Mouse (Mus musculus) spleen, adult 12 weeks (tissue): ENCODE results near the gene Adgrb3.
"Not testable (repeated sequence)": the region's sequence is repeated elsewhere in the genome, so short reads cannot be mapped to it uniquely, and the experiment has no call there.

Experiments used
- DNase-seq: peaks from one replicate; pipeline ENCODE4 v3.0.0; 2022; ENCODE audit warnings: low spot score

Gene Adgrb3

DNA sequence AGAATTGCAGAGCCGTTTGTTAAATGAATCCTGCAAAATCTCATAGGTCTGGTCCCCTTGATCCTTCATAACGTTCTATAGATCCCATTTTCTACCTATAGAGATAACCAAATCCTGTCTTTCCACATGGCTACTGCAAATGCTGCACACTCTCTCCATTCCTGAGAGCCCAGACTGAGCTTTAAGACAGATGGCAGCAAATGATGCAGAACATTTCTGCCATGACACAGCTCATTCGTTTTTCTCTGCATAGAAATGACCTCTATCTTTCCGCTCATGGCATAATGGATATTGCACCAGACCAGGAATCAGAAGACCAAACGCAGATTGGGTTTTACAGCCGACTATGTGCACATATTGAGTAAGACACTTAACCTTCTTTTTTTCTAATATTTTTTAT, 84.8 kb downstream of the Adgrb3 start:
- DNase-seq, result no peak

DNA sequence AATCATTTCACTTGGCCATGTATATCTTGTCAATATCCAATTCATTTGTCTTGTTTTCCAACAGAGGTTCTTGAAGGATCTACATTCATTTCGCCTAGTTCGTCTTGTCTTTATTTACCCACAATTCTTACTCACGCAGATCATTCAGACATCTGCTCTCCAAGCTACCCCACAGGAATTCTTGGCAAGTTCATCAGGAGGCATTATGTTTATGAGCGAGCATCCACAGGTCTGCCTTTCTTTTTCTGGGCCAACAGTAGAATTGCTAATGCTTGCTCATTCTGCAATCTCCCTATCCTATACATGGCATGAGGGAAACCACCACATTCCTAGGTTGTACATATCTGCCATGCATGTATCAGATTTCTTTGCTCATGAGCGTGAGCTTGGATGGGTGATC, 99.7 kb downstream of the Adgrb3 start:
- DNase-seq, result no peak

DNA sequence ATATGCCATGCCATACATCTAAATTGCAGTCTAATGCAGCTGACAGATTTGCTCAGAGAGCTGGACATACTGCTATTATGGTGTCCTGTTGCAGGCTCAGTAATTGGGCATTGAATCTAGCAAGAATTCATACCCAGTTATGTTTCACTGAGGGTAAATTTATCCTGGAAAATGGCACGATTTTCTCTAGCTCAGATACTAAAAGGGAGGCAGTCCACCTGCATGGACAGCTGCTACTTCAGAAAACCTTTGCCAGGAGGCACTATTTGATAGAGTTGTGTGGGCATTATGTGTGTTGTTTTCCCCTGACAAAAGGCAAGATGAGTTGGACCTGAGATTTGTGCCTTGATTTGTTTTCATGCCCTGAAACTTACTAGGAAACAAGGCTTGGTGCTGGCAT, 118.0 kb downstream of the Adgrb3 start:
- no peak for DNase-seq

DNA sequence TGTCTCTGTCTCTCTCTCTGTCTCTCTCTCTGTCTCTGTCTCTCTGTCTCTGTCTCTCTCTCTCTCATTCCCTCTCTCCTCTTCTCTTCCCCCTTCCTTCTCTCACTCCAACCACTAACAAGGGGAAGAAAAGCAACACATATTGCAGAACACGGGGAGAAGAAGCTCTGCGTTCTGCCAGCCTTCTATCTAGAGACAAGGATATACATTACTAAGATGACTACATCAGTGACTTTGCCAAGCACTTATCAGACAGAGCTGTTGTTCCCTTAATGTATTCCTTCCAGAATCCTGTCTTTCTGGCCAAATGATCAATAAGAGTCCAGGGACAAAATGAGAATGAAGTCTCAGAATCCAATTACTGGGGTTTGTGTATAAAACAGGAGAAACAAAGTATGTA, 123.2 kb downstream of the Adgrb3 start:
- no peak for DNase-seq

DNA sequence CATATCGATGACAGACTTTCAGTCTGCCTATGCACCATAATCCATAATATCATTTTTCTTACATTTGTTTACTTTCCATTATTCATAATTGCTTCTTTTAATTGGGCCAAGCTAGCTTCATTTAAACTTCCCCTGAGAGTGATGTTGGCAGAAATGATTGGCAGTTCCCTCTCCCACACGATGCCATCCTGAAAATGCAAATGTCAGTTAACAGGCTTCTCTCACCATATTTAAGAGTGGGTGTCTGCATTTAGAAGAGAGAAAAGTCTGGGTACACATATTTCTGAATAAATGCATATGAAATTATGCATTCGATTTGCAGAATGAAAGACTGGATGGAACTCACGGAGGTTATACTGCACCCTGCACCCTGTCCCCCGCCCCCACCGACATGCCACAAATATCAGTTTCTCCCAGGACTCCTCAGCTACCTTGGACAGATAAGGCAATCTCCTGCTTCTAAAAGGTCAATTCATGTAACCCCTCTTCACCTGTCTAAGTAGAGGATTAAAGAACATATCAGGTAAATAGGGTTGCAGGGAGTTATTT, 130.7 kb downstream of the Adgrb3 start:
- DNase-seq, result no peak

DNA sequence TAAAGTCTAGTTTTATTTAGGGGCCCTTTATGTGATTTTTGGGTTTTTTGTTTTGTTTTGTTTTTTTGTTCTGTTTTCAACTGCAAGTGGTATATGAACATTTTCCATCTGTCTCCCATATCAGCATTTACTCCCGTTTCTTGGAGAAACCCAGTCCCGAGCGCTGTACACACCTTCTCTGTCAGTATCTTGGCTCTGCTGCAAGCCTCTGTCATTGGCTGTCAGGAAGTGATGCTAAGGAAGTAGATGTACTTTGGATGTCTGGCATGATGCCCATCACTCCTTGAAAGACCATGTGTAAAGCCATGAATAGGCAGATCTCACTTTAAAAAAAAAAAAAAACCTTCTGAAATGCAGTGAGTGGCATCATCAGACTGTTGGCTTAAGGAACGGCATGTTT, 132.3 kb downstream of the Adgrb3 start:
- no peak for DNase-seq

DNA sequence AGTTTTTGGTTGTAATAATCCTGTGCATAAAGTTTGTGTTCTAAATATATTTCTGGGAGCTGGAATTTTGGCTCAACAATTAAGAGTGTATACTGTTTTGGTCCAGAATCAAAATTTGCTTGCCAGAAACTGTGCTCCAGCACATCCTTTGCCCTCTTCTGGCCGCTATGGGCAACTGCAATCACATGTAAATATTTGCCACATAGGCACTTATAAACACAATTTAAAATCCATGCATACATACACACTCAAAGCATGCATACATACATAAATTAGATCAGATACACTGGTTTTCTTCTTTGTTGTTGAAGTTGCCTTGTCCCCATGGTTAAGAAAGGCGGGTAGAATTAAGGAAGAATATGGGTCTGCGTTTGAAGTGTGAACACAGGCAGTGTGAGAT, 132.7 kb downstream of the Adgrb3 start:
- no peak for DNase-seq

DNA sequence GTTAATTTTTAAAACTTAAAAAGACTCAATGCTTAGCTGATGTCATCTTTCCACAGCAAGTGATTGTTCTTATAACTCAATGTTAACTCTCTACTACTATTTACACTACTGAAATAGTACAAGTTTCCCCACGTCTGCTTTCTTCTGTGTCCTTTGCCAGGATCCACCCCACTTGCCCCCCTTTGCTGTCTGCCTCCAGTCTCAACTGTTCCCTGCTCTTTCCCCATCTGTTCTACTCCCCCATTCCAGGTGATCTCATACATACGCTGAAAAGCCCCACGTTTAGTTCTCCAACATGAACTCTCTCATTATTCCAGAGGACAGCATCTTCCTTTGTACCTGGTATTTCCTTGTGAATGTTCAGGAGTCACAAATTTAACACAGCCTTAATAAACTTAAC, 147.4 kb downstream of the Adgrb3 start:
- no peak for DNase-seq

DNA sequence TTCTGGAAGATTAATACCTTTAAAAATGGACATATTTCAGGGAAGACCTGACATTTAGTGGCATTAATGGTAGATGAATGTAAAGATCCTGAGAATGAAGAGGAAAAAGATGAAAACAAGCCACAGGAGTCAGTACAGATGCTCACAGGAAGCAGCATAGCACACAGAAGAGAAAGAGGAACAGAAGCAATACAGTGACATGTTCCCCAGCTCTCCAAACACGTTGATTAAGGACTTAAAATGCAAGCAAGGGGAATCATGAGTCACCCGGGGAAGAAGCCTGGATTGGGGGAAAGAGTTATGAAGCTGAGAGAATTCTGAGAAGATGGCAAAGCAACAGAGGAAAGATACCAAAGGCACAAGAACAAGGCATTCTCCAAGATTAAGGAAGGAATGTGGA, 149.9 kb downstream of the Adgrb3 start:
- DNase-seq, result no peak

DNA sequence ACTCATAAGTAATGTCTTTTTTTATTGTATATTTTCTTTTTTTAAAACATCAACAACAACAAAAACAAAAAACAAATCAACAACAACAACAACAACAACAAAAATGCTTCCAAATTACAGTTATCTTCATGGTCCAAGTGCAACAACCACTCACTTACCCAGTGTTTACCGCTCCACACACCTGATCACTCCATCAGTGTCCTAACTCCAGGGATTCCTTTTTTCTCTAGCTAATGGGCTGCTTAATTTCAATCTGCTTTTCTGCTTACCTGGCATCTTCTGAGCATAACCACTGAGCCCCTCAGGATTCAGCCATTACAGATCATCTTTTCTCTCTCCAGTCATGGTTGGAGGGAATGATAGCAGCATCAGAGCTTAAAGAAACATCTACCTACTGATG, 176.8 kb downstream of the Adgrb3 start:
- DNase-seq, result no peak

DNA sequence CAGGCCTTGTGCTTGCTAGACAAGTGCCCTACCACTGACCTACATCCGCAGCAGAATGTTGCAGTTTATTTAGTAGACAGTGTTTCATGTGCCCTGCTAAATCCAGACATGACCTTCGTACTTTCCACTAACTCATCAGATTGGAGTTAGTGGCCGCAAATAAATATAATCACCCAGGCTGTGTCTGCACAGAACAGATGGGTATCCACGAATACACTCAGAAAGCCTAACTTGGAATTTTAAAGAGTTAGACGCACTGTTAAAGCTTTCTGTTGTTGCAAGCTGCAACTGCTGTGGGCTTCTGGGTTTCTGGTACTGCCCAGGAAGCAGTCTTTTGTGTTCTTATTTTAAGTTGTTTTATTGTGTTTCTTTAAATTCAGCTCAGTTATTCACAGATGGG, 185.3 kb downstream of the Adgrb3 start:
- no peak for DNase-seq

DNA sequence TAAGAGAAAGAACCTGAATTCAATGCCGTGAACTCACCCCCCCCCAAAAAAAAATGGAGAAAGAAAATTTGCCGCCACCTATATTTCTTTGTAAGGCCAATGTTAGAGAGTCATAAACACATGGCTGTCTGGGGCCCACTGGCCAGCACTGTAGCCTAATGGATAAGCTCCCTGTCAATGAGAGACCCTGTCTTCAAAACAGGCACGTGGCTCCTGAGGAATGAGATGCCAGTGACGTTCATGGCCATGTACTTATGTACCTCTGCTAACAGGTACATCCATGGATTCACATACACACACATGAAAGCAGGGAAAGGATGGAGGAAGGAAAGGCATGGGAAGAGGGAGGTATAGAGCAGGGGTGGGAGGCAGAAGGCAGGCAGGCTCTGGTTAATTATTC, 208.0 kb downstream of the Adgrb3 start:
- no peak for DNase-seq

DNA sequence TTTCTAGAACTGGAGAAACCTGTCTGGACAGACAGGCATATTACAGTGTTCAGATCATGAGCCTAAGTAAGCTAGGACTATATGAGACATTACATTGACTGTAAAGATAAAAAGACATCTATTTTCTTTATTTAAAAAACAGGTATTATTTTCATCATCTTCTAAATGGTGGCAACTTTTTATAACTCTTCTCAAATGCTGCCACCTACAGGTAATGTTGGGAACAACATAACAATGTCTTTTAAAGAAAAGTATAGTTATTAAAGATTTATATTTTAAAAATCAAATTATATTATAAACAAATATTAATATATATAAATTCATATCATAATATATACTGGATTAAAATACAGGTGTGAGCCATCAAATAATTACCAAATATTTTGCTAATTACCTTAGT, 212.6 kb downstream of the Adgrb3 start:
- DNase-seq, result no peak

DNA sequence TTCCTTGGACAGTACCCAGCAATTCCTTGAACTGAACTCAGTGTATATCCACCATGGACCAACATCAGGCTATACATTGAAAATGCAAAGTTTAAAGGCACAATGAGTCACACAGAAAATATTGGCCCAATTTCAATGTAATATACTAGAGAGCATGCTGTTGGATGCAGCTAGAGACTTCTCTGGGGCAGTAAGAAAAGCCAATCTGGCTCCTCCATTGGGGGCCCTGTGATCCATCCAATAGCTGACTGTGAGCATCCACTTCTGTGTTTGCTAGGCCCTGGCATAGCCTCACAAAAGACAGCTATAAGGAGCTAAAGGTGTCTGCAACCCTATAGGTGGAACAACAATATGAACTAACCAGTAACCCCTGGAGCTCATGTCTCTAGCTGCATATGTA, 218.7 kb downstream of the Adgrb3 start:
- DNase-seq, result not testable (repeated sequence)

DNA sequence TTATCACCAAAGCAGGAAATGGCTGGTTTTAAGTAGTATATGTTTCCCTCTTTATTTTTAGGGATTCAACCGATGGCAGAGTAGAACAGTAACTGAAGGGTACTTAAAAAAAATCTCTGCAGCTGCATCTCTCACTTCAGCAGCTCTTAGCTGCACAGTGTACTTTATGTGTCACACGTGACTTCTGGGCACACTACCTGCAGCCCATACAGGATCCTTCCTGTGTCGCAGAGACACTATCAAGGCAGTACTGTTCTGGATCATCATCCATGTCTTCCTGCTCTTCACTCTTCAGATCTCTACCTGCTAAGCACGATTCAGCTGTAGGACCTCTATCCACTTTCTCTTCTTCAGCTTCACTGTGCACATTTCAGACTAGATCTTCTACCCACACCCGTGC, 230.6 kb downstream of the Adgrb3 start:
- no peak for DNase-seq

DNA sequence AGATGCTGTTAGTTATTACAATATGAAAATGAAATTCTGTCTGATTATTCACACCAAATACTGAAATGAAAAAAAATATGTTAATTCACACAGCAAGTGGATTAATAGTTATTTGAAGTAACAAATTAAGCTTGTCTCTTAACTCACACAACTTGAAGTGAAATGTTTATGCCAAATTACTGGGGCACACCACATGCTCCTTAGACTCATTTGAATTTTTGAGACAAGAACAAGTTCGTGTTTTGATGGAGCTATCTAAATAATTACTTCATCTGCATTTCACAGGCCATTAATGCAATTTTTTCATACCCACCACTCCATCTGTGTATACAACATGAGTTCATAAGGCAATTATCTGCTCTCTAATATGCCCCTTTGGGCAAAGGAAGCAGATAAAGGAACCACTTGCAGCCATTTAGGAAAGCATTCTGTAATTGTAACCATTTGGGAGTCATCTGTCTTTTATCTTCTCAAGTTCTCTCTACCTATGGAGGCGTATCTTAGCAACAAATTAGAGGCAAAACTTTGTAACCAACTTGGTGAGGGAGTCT, 240.9 kb downstream of the Adgrb3 start:
- DNase-seq, result no peak

DNA sequence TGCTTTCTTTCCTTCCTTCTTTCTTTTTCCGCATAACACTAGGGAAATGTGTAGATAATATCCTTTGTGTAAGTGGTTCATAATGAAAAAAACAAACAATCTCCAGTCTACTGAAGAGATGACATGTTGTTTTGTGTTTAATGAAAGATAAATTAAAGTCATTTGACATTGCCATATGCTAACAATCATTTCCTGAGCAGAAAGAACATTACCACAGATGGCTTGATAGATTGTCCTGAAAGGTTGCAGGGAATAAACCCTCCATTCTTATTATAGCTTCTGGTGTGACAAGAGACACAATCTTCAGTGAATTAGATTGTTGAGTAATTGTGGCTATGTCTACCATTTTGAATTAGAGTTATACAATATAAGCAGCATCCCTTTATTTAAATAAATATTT, 247.8 kb downstream of the Adgrb3 start:
- no peak for DNase-seq

DNA sequence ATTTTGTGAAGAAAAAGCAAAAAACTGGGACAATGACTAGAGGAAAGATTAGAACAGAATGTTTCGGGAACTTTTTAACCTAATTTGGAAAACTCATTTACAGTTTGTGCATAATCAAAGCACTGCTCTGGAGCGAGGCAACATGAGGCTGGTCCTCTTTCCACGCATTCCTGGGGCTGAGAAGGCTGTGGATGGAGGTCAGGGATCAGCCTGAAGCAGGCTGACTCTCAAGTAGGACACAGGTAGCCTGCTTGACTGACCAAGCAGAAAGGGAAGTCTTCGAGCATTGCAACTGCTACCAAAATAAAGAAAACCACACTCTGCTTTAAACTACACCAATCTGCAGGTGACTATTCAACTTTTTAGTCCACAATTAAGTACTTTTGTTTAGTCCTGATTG, 251.7 kb downstream of the Adgrb3 start:
- no peak for DNase-seq

DNA sequence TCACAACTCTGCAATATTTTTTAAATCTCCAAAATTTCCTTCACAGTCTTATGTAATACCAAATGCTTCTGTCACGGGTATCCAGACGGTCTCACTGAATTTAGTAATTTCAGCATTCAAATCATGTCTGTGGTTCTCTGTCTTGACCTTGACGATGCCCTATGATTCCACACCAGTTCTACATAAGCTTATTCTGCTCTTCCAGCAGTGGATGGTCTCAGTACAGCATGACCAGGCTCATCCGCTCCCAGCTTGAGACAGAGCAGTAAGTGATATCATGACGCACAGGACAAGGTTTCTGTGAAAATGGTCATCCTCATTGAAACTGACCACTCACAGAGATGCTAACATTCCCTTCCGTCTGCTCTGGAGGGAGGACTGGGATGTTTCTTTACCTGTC, 252.9 kb downstream of the Adgrb3 start:
- DNase-seq, result no peak

DNA sequence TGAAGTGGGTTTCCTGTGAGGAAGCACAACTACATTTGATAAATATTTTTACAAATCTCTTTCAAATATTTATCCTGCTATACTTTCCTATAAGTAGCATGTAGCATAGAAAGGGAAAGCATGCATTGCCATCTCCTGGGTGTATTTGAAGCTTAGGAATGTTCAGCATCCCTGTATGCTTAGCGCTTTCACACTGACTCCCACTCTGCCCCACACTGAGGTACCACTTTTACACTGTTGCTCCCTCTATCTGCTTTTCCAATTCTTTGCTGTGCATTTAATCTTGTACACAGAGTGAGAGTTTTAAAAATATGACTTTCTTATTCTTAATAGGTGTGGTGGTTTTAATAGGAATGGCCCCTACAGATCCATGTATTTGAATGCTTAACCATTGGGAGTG, 261.4 kb downstream of the Adgrb3 start:
- no peak for DNase-seq

DNA sequence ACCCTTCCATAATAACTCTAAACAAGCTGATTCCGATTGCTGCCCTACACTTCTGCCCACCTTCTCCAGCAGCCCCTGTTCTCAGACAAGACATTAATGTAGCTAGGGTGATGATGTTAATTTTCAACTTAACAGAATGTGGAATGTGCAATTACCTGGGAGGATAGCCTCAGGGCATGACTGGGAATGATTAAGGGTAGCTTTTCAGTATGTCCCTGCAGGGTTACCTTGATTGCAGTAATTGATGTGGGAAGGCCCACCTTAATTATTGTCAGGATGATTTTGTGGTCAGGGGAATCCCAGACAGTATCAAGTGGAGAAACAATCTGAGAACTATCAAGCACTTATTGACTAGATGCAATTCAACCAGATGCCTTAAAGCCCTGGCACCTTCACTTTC, 283.4 kb downstream of the Adgrb3 start:
- DNase-seq, result no peak

DNA sequence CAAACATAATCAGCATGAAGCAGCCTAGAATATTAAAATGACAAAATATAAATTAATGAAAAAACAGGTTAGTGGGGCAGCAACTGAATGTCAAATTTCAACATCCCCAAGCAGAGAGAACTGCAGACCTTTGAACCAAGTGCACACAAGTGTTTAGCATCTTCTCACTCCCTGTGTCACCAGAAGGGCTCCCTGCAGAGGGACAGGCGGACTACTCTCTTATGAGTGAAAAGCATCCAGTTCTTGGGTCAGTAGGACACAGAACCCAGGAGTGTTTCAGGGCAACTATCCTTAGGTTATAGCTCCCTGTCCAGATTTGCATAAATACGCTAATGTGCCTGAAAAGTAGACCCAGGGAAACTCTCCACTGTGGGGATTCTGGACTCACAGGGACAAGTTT, 285.6 kb downstream of the Adgrb3 start:
- DNase-seq, result no peak

DNA sequence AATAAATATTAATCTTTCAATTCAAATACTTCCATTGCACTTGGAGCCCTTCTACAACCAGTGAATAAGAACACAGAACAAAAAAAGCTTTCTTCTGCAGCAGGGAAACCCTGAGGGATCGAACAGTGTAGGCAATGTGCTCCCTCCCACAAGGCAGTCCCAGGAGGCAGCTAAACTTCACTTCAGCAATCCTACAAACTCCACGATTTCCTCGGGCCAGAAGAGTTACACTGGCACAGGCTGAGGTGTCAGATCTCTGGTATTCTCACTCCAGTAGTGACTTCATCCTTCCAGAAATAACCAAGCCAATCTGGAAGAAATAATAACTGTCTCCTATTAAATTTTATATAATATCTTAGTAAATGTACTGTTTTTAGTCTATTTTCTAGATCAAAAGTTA, 286.6 kb downstream of the Adgrb3 start:
- no peak for DNase-seq

DNA sequence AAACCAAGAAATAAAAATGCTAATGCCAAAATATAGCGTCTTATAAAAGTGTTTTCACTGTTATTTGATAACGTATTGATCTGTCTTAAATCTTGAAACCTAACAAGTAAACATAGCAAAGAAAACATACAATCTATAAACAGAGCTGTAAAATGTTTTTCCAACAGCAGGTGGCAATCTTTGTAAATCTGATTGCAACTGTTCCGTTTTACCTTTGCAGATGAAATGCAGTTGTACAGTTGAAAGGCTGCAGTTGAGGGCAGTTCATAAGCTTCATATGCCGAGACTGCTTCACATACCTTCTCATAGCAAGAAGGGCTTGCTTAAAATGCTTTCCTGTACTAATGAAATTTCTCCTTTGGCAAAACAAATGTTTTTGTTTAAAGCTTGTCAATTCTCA, 302.5 kb downstream of the Adgrb3 start:
- no peak for DNase-seq
